Mouse (Mus musculus) embryonic stem cell, embryonic (primary cell): ENCODE results near the gene Gm21983.

Source experiments
- CTCF ChIA-PET, 4 experiments: fragments of 300-600 bp in 2 of 4; fragments of 350-600 bp in 2 of 4; sonication (Branson Sonifier 250); formaldehyde crosslinking; loops; one replicate each; lab custom pipeline; 2022; ENCODE audit warnings: inconsistent platforms in 2 of 4; lab: Charles Lee
- POLR2A ChIA-PET, 4 experiments: fragments of 300-600 bp in 2 of 4; fragments of 350-600 bp in 2 of 4; sonication (Branson Sonifier 250); formaldehyde crosslinking; loops; one replicate each; lab custom pipeline; 2022; ENCODE audit warnings: antibody characterized with exemption in 4 of 4, inconsistent platforms in 1 of 4; lab: Charles Lee

Gm21983 gene

DNA sequence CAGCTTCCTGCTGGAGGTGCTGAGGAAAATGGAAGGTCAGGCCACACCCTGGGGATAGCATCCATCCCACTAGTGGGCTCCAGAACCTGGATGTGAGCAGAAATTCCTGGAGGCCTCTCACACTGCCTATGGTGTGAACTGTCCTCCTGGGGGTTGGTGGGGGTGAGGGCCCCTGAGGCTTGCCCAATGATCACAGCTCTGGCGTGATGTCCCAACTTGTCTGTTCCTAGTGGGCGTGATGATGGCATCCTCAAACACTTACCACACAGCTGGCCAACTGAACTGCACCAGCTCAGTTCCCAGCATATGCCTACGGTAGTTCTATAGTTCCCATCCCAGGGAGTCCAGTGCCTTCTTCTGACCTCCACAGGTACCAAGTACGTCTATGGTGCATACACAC lies 55.9 kb downstream of the Gm21983 start:
- POLR2A ChIA-PET, result interaction anchor here in 1 of 4 experiments (0.5 kb wide), 1 partner anchor 162 kb away, joined by 3 read pairs; no protein-coding TSS in a partner anchor
- CTCF ChIA-PET, result interaction anchor here in 1 of 4 experiments (0.6 to 1.2 kb wide), 2 partner anchors 142 to 160 kb away, joined by 3 read pairs; no protein-coding TSS in a partner anchor

DNA sequence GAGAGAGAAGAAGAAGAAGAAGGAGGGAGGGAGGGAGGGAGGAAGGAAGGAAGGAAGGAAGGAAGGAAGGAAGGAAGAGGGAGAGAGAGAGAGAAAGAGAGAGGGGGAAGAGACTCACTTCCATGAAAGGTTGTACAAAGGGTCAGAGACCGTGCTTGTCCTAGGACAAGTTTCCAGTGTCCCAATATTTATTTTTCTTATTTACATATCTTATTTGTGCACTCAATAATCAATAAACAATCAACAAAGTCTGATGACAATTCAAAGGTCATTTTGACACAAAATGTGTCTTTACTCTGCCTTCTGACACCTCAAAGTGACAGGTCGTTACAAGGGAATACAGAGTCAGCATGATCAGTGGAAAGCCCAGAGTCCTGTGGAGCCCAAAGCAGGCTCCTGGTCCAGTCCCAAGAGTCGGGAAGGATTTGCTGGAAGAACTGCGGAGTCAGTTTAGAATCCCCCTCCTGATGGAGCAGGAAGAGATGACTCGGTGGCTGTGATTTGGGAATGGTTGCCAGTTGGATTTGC lies 56.5 kb downstream of the Gm21983 start:
- ChIA-PET CTCF (interaction anchor here in 1 of 4 experiments (0.6 to 1.2 kb wide), 2 partner anchors 143 to 161 kb away, joined by 3 read pairs; no protein-coding TSS in a partner anchor), POLR2A (no interaction called here)

DNA sequence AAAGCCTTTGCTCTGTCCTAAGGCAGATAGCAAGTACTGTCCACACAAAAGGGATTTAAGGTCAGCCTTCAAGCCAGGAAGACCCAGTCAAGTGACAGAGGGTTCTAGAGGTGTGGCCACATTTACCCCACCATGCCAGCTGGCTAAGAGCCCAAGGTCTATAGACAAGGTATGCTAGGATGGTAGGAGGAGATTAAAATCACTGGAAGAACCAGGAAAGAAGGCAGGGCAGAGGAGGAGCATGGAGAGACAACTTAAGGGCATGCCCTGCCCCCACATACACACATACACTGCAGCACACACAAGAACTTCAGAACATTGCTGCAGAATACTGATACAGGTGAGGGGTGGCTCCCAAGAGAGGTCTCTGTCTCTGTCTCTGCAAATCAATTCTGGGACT lies 61.2 kb downstream of the Gm21983 start, which contains the start of gene Cyp2f2:
Gene Cyp2f2 (plus strand): TSS at position 234 of the 400 bp plus-strand sequence.
- CTCF ChIA-PET, result interaction anchor here in 1 of 4 experiments (0.6 kb wide), 1 partner anchor 343 kb away, joined by 5 read pairs; no protein-coding TSS in a partner anchor
- POLR2A ChIA-PET, result interaction anchor here in 1 of 4 experiments (0.6 kb wide), 2 partner anchors 12 to 338 kb away, joined by 3 to 4 read pairs; no protein-coding TSS in a partner anchor
